Mouse (Mus musculus): Measurements from ENCODE around the gene Knstrn. TPM values are rescaled to one million over a fixed set of nuclear protein-coding genes. Genes with fewer than 3 reads are reported as not detected.

The Knstrn gene
- total and polyA plus RNA-seq, 3 experiments: 72.9 to 97.2 (median 72.9) TPM

- peaks cover 3 to 13% of the 10 kb centered on the region in 2 experiments; a peak in 3 of 4 replicates for H3K4me1 ChIP-seq (ENCODE audit: control insufficient read depth in 1 of 2, insufficient read depth in 2 of 2)
- peaks cover 60% of the 10 kb centered on the region for H3K27me3 ChIP-seq (replicated peaks)
- H3K4me3 ChIP-seq (replicated peaks in 1 of 3; ENCODE audit: low read depth in 2 of 3, low read length in 2 of 3, poor library complexity in 1 of 3): no peak overlapping the region
- H3K27ac ChIP-seq (ENCODE audit: insufficient read depth, low read depth): no peak overlapping the region
- H3K79me2 ChIP-seq (replicated peaks; ENCODE audit: control insufficient read depth, extremely low read depth, insufficient read depth, poor library complexity, severe bottlenecking): no peaks in the 10 kb centered on the region
- no peaks in the 10 kb centered on the region for H3K9me3 ChIP-seq (replicated peaks; ENCODE audit: low read length)
- no peak overlapping the region for H3K4me2 ChIP-seq (ENCODE audit: insufficient read depth, low read depth, poor library complexity, severe bottlenecking)
- no peak overlapping the region for H3K9ac ChIP-seq (ENCODE audit: insufficient read depth, low read depth)
- no peak for TF ChIP-seq PAX5 (IDR thresholded peaks at IDR 0.05; ENCODE audit: low read length)
- no peak for TF ChIP-seq ZKSCAN1 (IDR thresholded peaks at IDR 0.05; ENCODE audit: borderline replicate concordance, low read depth, low read length)
- no peak for TF ChIP-seq TCF12 (IDR thresholded peaks at IDR 0.05; ENCODE audit: low read depth, low read length)
- TF ChIP-seq MAFK (IDR thresholded peaks at IDR 0.05; ENCODE audit: insufficient replicate concordance, low read length): no peak
- no peak for TF ChIP-seq SIN3A (IDR thresholded peaks at IDR 0.05; ENCODE audit: low read length)
- no peak for TF ChIP-seq MYC (IDR thresholded peaks at IDR 0.05; ENCODE audit: low read depth, low read length)
- TF ChIP-seq ZC3H11A (IDR thresholded peaks at IDR 0.05; ENCODE audit: low read depth, low read length): no peak
- dilution Hi-C loops (cut with MboI; ENCODE audit: extremely low pct_ligation_motif_present, extremely low pct_unique_long_range_greater_than_20kb, low sequenced_read_pairs) (no loop called here), in situ Hi-C loops (cut with MboI; ENCODE audit: low pct_ligation_motif_present, low pct_unique_long_range_greater_than_20kb, low sequenced_read_pairs) (no loop called here)
- DNase-seq (ENCODE audit: extremely low read depth): no peak
- H3K36me3 ChIP-seq (replicated peaks in 1 of 2; ENCODE audit: control insufficient read depth in 1 of 2, insufficient read depth in 1 of 2, low read length in 1 of 2): no peaks in the 10 kb centered on the region
These were observed 22.1 kb upstream of the Knstrn start for GRCm38 (mm10) chr2:118791591-118792258.

GRCm38 (mm10) chr2:118792259-118792613, 21.6 kb upstream of the Knstrn start:
- Histone ChIP-seq H3K4me3 (replicated peaks in 1 of 3; ENCODE audit: low read depth in 2 of 3, low read length in 2 of 3, poor library complexity in 1 of 3) (no peak overlapping the region), H3K4me2 (ENCODE audit: insufficient read depth, low read depth, poor library complexity, severe bottlenecking) (no peak overlapping the region), H3K79me2 (replicated peaks; ENCODE audit: control insufficient read depth, extremely low read depth, insufficient read depth, poor library complexity, severe bottlenecking) (no peaks in the 10 kb centered on the region), H3K27ac (ENCODE audit: insufficient read depth, low read depth) (no peak overlapping the region), H3K9me3 (replicated peaks; ENCODE audit: low read length) (no peaks in the 10 kb centered on the region), H3K36me3 (replicated peaks in 1 of 2; ENCODE audit: control insufficient read depth in 1 of 2, insufficient read depth in 1 of 2, low read length in 1 of 2) (no peaks in the 10 kb centered on the region), H3K4me1 (ENCODE audit: control insufficient read depth in 1 of 2, insufficient read depth in 2 of 2) (peaks cover 3 to 13% of the 10 kb centered on the region in 2 experiments; a peak in 3 of 4 replicates), H3K27me3 (replicated peaks) (peaks cover 60% of the 10 kb centered on the region), H3K9ac (ENCODE audit: insufficient read depth, low read depth) (no peak overlapping the region)
- in situ Hi-C loops (cut with MboI; ENCODE audit: low pct_ligation_motif_present, low pct_unique_long_range_greater_than_20kb, low sequenced_read_pairs): no loop called here
- dilution Hi-C loops (cut with MboI; ENCODE audit: extremely low pct_ligation_motif_present, extremely low pct_unique_long_range_greater_than_20kb, low sequenced_read_pairs): no loop called here
- DNase-seq (ENCODE audit: extremely low read depth): no peak
- TF ChIP-seq CTCF (conservative IDR thresholded peaks at IDR 0.05 in 1 of 2, IDR thresholded peaks at IDR 0.05 in 1 of 2; ENCODE audit: low read depth in 2 of 2, low read length in 2 of 2) (no peak), CHD2 (IDR thresholded peaks at IDR 0.05; ENCODE audit: low read length) (no peak), TCF12 (IDR thresholded peaks at IDR 0.05; ENCODE audit: low read depth, low read length) (no peak), CHD1 (IDR thresholded peaks at IDR 0.05; ENCODE audit: low read depth, low read length) (no peak), KAT2A (IDR thresholded peaks at IDR 0.05; ENCODE audit: insufficient replicate concordance, low read length) (no peak), GABPA (IDR thresholded peaks at IDR 0.05; ENCODE audit: insufficient replicate concordance, low read depth, low read length) (no peak), SIN3A (IDR thresholded peaks at IDR 0.05; ENCODE audit: low read length) (no peak), ZKSCAN1 (IDR thresholded peaks at IDR 0.05; ENCODE audit: borderline replicate concordance, low read depth, low read length) (no peak), ZC3H11A (IDR thresholded peaks at IDR 0.05; ENCODE audit: low read depth, low read length) (no peak), MAFK (IDR thresholded peaks at IDR 0.05; ENCODE audit: insufficient replicate concordance, low read length) (no peak), NELFE (IDR thresholded peaks at IDR 0.05; ENCODE audit: low read depth, low read length) (no peak), RAD21 (IDR thresholded peaks at IDR 0.05; ENCODE audit: low read depth, low read length) (no peak), MYC (IDR thresholded peaks at IDR 0.05; ENCODE audit: low read depth, low read length) (no peak), IRF4 (IDR thresholded peaks at IDR 0.05; ENCODE audit: low read depth, low read length) (no peak)

Measured in CH12.LX (cell line).